Mouse (Mus musculus): Measurements from ENCODE around the gene Slc17a7. TPM values are rescaled to one million over a fixed set of nuclear protein-coding genes. Genes with fewer than 3 reads are reported as not detected.
A peak's percentile ranks its signal among the peaks of the same experiment; 100 is the strongest.

The Slc17a7 gene
- polyA plus RNA-seq, 1 experiment: 6.7 TPM

DNA sequence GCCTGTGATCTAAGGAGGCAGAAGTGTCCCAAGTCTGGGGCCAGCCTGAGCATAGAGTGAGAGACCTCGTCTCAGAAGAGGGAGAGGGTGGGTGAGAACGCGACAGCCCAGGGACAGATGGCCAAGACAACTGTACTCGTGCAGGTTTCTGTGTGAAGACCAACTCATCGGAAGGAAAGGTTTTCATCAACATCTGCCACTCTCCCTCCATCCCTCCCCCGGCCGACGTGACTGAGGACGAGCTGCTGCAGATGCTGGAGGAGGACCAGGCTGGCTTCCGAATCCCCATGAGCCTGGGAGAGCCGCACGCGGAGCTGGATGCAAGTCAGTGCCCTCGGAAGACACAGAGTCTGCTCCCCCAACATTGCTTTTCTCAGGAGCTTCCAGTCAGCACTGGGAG, 6.3 kb upstream of the Slc17a7 start:
- TF ChIP-seq POLR2A (IDR thresholded peaks at IDR 0.05; ENCODE audit: borderline replicate concordance, extremely low read depth, insufficient read depth, insufficient read length, poor library complexity, severe bottlenecking): no peak
- TF ChIP-seq CTCF (IDR thresholded peaks at IDR 0.05; ENCODE audit: borderline replicate concordance, extremely low read depth, insufficient read depth, insufficient read length): no peak
- DNase-seq (ENCODE audit: low read depth): no peak

DNA sequence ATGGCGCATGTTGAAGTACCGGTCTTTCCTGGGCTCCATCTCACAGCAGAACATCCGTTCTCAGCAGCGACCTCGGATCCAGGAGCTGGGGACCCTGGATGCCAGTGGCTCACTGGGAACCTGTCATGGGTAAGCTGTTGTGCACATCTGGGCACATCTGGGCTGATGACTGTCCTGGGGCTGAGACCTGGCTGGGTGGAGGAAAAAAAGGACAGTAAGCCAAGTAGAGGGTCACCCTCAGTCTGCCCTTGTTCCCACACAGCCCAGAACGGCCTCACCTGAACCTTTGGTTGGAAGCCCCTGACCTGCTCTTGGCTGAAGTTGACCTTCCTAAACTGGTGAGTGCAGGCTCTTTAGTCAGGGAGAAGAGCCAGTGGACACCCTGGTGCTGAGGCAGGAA, 4.8 kb upstream of the Slc17a7 start:
- no peak for TF ChIP-seq CTCF (IDR thresholded peaks at IDR 0.05; ENCODE audit: borderline replicate concordance, extremely low read depth, insufficient read depth, insufficient read length)
- TF ChIP-seq POLR2A (IDR thresholded peaks at IDR 0.05; ENCODE audit: borderline replicate concordance, extremely low read depth, insufficient read depth, insufficient read length, poor library complexity, severe bottlenecking): no peak
- no peak for DNase-seq (ENCODE audit: low read depth)

DNA sequence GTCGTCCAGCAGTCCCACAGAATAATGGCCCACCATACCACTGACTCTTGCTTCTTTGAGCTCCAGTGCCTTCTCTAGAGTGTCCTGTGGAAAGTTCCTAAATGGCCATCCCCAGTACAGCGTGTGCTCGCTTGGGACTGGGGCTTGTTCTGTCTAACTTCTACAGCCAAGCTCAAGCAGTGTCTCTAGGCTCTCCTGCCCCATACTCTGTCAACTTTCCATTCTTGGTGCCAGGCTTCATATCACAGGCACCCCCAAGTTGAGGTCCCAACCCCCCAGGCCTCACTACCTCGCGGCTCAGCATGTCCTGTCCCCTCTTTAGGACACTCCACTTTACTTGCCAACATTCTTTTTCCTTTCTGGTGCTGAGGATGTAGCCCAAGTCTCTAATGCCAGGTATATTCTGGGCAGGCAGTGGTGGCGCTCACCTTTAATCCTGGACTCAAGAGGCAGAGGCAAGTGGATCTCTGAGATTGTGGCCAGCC, 3.4 kb upstream of the Slc17a7 start:
- TF ChIP-seq POLR2A (IDR thresholded peaks at IDR 0.05; ENCODE audit: borderline replicate concordance, extremely low read depth, insufficient read depth, insufficient read length, poor library complexity, severe bottlenecking) (no peak), CTCF (IDR thresholded peaks at IDR 0.05; ENCODE audit: borderline replicate concordance, extremely low read depth, insufficient read depth, insufficient read length) (no peak)
- no peak for DNase-seq (ENCODE audit: low read depth)

DNA sequence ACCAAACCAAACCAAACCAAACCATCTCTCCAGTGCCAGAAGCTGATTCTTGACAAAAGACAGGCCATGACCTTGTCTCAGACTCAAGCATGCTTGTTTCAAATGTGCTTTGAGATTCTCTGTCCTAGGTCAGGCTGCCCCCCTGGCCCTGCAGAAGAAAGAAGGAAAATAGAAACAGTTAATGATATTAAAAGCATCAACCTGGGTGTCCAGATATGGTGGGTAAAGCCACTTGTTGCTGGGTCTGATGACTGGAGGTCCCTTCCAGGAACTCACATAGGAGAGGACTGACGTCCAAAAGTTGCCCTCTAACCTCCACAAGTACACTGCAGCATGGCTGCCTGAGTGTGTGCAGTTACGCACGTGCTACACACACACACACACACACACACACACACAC, 2.9 kb upstream of the Slc17a7 start:
- TF ChIP-seq POLR2A (IDR thresholded peaks at IDR 0.05; ENCODE audit: borderline replicate concordance, extremely low read depth, insufficient read depth, insufficient read length, poor library complexity, severe bottlenecking) (no peak), CTCF (IDR thresholded peaks at IDR 0.05; ENCODE audit: borderline replicate concordance, extremely low read depth, insufficient read depth, insufficient read length) (no peak)
- DNase-seq (ENCODE audit: low read depth): no peak

DNA sequence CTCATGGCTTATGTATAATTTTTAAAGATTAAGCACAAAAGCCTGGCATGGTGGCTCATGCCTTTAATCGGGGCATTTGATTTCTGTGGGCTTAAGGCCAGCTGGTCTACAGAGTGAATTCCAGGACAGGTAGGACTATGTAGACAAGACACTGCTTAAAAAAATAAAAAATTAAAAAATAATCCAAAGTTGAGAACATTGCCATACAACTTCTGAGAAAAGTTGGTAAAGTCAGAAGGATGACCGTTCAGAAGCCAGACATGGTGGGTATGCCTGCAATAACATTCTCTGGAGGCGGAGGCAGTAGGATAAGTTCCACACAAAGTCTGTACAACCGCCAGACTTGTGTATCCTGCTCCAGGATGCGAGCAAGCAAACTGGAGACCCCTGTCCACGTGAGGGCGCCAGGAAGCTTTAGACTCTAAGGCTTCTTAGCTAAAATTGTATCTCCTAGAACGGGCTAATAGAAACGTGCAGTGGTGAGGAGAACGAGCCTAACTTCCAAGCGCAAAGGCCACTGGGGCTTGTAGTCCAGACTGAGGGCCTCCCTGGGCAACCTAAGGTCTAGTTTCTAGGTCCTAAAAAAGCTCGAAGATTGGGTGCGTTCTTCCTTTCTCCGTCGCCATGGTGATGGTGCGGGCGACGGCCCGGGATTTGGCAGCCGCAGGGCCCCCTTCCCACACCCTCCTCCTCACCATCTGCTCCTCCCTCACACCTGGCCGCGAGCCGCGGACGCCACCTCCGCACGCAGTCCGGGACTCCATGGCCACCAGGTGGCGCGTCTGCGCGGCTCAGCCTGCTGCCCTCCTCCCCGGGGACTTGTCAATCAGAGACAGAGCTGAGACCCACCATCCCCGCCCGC, 1.9 kb upstream of the Slc17a7 start:
- TF ChIP-seq POLR2A (IDR thresholded peaks at IDR 0.05; ENCODE audit: borderline replicate concordance, extremely low read depth, insufficient read depth, insufficient read length, poor library complexity, severe bottlenecking) (no peak), CTCF (IDR thresholded peaks at IDR 0.05; ENCODE audit: borderline replicate concordance, extremely low read depth, insufficient read depth, insufficient read length) (peak; percentile 88)
- DNase-seq (ENCODE audit: low read depth): peak; percentile 97

DNA sequence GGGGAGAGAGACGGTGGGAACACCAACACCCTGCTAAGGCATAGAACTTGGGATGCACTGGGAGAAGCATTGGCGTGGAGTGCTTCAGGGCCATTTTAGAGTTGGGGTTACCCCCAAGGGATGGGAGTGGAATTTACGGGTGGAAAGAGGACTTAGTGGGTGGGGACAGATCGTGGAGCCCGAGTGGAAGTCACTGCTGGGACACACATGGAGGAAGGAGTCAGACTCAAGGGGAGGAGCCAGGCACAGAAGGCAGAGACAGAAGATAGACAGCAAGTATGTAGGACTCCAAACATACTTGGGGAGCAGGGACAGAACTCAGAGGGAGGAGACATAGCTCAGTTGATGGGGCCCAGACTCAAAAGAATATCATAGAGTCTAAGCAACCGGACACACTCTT, 1.2 kb upstream of the Slc17a7 start:
- no peak for TF ChIP-seq POLR2A (IDR thresholded peaks at IDR 0.05; ENCODE audit: borderline replicate concordance, extremely low read depth, insufficient read depth, insufficient read length, poor library complexity, severe bottlenecking)
- no peak for TF ChIP-seq CTCF (IDR thresholded peaks at IDR 0.05; ENCODE audit: borderline replicate concordance, extremely low read depth, insufficient read depth, insufficient read length)
- no peak for DNase-seq (ENCODE audit: low read depth)

DNA sequence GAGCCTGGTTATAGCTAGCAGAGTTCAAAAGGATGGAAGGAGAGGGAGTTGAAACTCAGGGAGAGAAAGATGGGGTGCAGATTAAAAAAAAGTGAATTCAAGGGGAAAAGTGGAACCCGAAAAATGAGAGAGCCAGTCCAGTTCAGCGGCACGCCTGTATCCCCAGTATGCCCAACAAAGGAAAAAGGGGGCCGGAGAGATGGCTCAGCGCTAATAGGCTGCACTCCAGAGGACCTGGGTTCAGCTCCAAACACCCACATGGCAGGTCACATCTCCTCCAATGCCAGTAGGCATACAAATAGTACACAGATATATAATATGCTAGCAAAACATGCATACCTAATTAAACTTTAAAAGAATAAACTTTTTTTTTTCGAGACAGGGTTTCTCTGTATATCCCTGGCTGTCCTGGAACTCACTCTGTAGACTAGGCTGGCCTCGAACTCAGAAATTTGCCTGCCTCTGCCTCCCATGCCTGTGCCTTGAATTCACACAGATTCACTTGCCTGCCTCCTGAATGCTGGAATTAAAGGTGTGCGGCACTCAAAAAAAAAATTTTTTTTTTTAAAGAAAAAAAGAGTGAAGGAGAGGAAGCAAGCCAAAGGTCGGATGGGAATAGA, 643 bp upstream of the Slc17a7 start:
- no peak for TF ChIP-seq POLR2A (IDR thresholded peaks at IDR 0.05; ENCODE audit: borderline replicate concordance, extremely low read depth, insufficient read depth, insufficient read length, poor library complexity, severe bottlenecking)
- TF ChIP-seq CTCF (IDR thresholded peaks at IDR 0.05; ENCODE audit: borderline replicate concordance, extremely low read depth, insufficient read depth, insufficient read length): no peak
- no peak for DNase-seq (ENCODE audit: low read depth)

DNA sequence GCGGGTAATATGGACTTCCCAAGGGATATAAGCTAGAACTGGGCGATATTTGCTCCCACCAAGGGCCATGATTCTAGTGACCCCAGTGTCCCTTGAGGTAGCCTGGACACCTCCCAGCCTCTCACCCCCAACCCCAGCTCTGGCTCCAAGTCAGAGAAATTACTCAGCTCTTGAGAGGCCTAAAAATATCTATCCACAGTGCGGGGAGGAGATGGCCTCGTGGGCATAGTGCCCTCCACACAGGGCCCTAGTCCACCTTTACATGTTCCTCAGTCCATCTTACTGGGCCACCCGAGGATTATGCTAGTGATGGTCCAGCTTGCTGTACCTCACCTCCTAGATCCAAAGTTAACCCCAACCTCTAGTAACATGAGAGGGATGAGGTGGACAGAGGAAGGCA, 1.1 kb downstream of the Slc17a7 start:
- no peak for TF ChIP-seq POLR2A (IDR thresholded peaks at IDR 0.05; ENCODE audit: borderline replicate concordance, extremely low read depth, insufficient read depth, insufficient read length, poor library complexity, severe bottlenecking)
- no peak for DNase-seq (ENCODE audit: low read depth)

DNA sequence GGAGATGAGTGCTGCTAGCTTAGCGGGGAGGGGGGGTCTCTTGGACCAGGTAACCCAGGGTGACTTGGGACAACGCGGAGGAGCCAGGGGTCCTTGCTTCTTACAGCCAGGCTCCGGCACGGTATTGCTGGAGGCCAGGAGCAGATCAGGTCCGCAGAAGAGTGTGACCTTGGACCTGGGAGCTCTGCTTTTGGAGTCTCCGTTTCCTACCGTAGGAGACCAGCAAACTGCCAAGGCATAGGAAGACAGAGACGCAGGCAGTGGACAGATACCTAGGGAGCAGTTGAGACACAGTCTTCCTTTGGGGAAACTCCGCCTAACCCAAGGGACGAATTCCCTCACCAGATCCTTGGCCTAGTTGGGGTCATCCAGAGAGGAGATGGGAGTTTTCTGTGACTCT, 2.0 kb downstream of the Slc17a7 start:
- no peak for TF ChIP-seq CTCF (IDR thresholded peaks at IDR 0.05; ENCODE audit: borderline replicate concordance, extremely low read depth, insufficient read depth, insufficient read length)
- TF ChIP-seq POLR2A (IDR thresholded peaks at IDR 0.05; ENCODE audit: borderline replicate concordance, extremely low read depth, insufficient read depth, insufficient read length, poor library complexity, severe bottlenecking): no peak
- no peak for DNase-seq (ENCODE audit: low read depth)

DNA sequence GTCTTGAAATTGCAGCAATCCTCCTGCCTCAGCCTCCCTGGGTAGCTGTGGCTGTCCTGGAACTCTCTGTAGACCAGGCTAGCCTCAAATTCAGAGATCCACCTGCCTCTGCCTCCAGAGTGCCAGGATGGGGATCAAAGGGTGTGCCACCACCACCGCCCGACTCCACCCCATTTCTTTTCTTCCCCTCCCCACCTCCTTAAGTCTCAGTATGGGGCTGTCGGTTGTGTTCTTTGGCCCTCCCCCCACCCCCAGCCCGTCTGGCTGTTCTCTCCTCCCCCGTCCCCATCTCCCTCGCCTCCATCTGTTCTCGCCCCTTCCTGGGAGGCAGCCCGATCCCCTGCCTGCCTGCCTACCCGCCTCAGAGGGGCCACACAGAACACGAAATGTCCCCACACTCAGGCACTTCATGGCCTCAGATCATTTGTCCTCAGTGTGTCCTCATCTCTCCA, 3.2 kb downstream of the Slc17a7 start:
- TF ChIP-seq CTCF (IDR thresholded peaks at IDR 0.05; ENCODE audit: borderline replicate concordance, extremely low read depth, insufficient read depth, insufficient read length) (no peak), POLR2A (IDR thresholded peaks at IDR 0.05; ENCODE audit: borderline replicate concordance, extremely low read depth, insufficient read depth, insufficient read length, poor library complexity, severe bottlenecking) (no peak)
- peak; percentile 57 for DNase-seq (ENCODE audit: low read depth)

DNA sequence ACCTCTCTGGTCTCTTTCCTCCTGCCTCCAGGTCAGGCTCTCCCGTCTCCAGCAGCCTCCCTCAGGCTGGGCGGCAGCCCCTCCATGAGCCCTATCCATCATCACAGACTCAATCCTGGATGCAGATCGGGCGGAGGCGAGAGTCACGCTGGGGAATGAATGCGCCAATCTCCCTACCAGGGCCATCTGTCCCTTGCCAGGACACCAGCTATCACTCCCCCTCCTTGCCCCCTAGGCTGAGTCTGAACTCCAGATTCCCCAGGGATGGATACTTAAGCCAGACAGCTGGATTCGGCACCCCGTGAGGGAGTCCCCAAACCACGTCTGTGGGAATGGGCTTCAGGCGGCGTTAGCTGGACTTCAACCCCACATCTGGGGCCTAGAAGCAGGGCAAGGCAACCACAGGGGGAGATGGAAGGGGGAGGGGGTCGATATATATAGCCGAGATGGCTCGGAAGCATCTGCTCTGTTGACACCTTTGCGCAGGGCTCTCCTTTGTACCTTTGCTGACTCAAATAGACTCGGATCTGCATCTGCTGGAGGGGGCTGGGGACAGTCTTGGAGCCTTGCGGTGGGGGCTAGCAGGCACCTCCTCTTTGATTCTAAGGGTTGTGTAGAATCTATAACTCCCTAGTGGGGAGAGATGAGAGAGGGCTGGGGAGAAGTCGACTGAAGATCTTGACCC, 4.2 kb downstream of the Slc17a7 start:
- no peak for TF ChIP-seq POLR2A (IDR thresholded peaks at IDR 0.05; ENCODE audit: borderline replicate concordance, extremely low read depth, insufficient read depth, insufficient read length, poor library complexity, severe bottlenecking)
- no peak for TF ChIP-seq CTCF (IDR thresholded peaks at IDR 0.05; ENCODE audit: borderline replicate concordance, extremely low read depth, insufficient read depth, insufficient read length)
- DNase-seq (ENCODE audit: low read depth): peak; percentile 57
